ENCODE assay signal across 26 mouse cellular contexts in the genomic region with DNA sequence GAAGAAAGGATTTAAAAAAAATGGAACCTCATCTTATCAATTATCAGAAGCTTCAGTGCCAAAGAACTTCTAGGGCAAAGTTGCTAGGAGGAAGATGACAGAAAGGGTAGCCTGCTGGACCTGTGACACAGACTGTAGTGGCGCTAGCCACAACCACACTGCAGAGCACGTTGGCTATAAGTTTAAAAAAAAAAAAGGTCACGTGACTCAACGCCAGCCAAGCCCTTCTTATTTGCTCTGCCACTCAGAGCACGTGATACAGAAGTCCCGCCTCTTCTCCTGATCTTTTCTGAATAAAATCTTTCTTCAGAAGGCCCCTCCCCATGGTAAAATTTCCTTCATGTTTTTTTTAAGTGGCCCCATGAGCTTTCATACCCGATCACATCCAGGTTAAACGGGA.
"Had no signal": no experiment of that assay in that cellular context is flagged by ENCODE, and none has a peak within 500 bp of the region (broad histone marks: within the 10 kb centered on the region; RNA-seq: fewer than 3 reads in every experiment).

No protein-coding gene starts in this region.

- H3K9ac ChIP-seq: heart, embryonic 12.5 days; hindbrain, embryonic 12.5 days; hindbrain, embryonic 14.5 days; intestine, embryonic 15.5 days; limb, embryonic 13.5 days; limb, embryonic 15.5 days; liver, embryonic 12.5 days had no signal

- H3K27ac ChIP-seq: gastrocnemius, adult 2 months; heart, embryonic 10.5 days; hindbrain, embryonic 10.5 days; hindbrain, embryonic 12.5 days; hindbrain, embryonic 14.5 days; intestine, embryonic 15.5 days; layer of hippocampus, adult 2 months; left cerebral cortex, adult 2 months; limb, embryonic 13.5 days; limb, embryonic 15.5 days; liver, embryonic 12.5 days had no signal

- ATAC-seq: hindbrain, embryonic 16.5 days; inflammation-experienced regulatory T-cells, adult 6 months; intestine, embryonic 15.5 days; intestine, postnatal 0 days; liver, embryonic 12.5 days had no signal

- DNase-seq: gastrocnemius, adult 2 months; gastrocnemius, postnatal 10 days; gastrocnemius, postnatal 25 days; heart, adult 18-20 months; heart, postnatal 10 days; heart, postnatal 4 days; kidney, adult 18-20 months; kidney, adult 8-10 months; kidney, postnatal 10 days; kidney, postnatal 25 days; kidney, postnatal 4 days; left cerebral cortex, postnatal 4 days had no signal

- H3K4me3 ChIP-seq: gastrocnemius, adult 2 months; heart, embryonic 10.5 days; heart, embryonic 12.5 days; hindbrain, embryonic 10.5 days; hindbrain, embryonic 12.5 days; intestine, embryonic 15.5 days; layer of hippocampus, adult 2 months; left cerebral cortex, adult 2 months; limb, embryonic 13.5 days; limb, embryonic 15.5 days; liver, embryonic 12.5 days had no signal

- H3K36me3 ChIP-seq: heart, embryonic 10.5 days; heart, embryonic 12.5 days; hindbrain, embryonic 10.5 days; hindbrain, embryonic 12.5 days; intestine, embryonic 15.5 days; limb, embryonic 13.5 days; limb, embryonic 15.5 days; liver, embryonic 12.5 days had no signal

- H3K27me3 ChIP-seq: heart, embryonic 12.5 days; hindbrain, embryonic 12.5 days; intestine, embryonic 15.5 days; limb, embryonic 13.5 days; limb, embryonic 15.5 days had no signal

- H3K9me3 ChIP-seq: heart, embryonic 10.5 days; heart, embryonic 12.5 days; hindbrain, embryonic 10.5 days; hindbrain, embryonic 12.5 days; intestine, embryonic 15.5 days; limb, embryonic 13.5 days; limb, embryonic 15.5 days; liver, embryonic 12.5 days had no signal

- H3K4me1 ChIP-seq: intestine, embryonic 15.5 days; limb, embryonic 13.5 days had no signal
